Mouse (Mus musculus) lung, embryonic 16.5 days (tissue): ENCODE results near the gene Slc9a2. TPM values are rescaled to one million over a fixed set of nuclear protein-coding genes. Genes with fewer than 3 reads are reported as not detected.

Experiments
- ATAC-seq: fragments of 200-750 bp; cut with Nextera tagmentation; 2 replicates; pipeline ENCODE4 v1.8.0; 2017; ENCODE audit warnings: low read depth, mild to moderate bottlenecking, moderate library complexity
- H3K27ac ChIP-seq: fragments of 300-500 bp; sonication (generic); 2 replicates; pipeline ENCODE4 v1.5.1; 2014; ENCODE audit warnings: mild to moderate bottlenecking, control low read depth, low read length
- H3K27me3 ChIP-seq: fragments of 300-500 bp; sonication (generic); 2 replicates; pipeline ENCODE4 v1.6.1; 2014; ENCODE audit warnings: low read depth, low read length, mixed read lengths; ENCODE audit not compliant: control insufficient read depth, insufficient read depth
- H3K36me3 ChIP-seq: fragments of 300-500 bp; sonication (generic); 2 replicates; pipeline ENCODE4 v1.6.1; 2014; ENCODE audit warnings: low read length; ENCODE audit not compliant: control insufficient read depth, insufficient read depth
- H3K4me1 ChIP-seq: fragments of 300-500 bp; sonication (generic); replicated peaks from 2 replicates; pipeline ENCODE4 v1.6.1; 2014; ENCODE audit warnings: low read length, mixed read lengths; ENCODE audit not compliant: control insufficient read depth, insufficient read depth
- H3K4me2 ChIP-seq: fragments of 300-500 bp; sonication (generic); 2 replicates; pipeline ENCODE4 v1.6.1; 2014; ENCODE audit warnings: low read depth, low read length, control low read depth
- H3K4me3 ChIP-seq: fragments of 300-500 bp; sonication (generic); 2 replicates; pipeline ENCODE4 v1.5.1; 2014; ENCODE audit warnings: mild to moderate bottlenecking, low read length, control low read depth
- H3K9ac ChIP-seq: fragments of 300-500 bp; sonication (generic); 2 replicates; pipeline ENCODE4 v1.6.1; 2014; ENCODE audit warnings: low read length, control low read depth
- H3K9me3 ChIP-seq: fragments of 300-500 bp; sonication (generic); 2 replicates; pipeline ENCODE4 v1.6.1; 2016; ENCODE audit warnings: low read length; ENCODE audit not compliant: control insufficient read depth
- WGBS: fragments of 180-500 bp; shearing (Covaris S2); extraction: QIAGEN DNeasy Blood & Tissue Kit; methylation state at CpG from one replicate; pipeline ENCODE4 v1.1.7; 2014; 5-methylcytosine and 5-hydroxymethylcytosine counted together
- polyA plus RNA-seq: library from polyadenylated mRNA; unstranded; fragments of >200 nt; fragmentation: Nextera tagmentation; extraction: Ambion mirVana; gene quantifications from 2 replicates; pipeline ENCODE4 v1.2.1, GENCODE M21; 2015

Gene Slc9a2
- polyA plus RNA-seq, 1 experiment from 2014 or later: 0.20 TPM

DNA sequence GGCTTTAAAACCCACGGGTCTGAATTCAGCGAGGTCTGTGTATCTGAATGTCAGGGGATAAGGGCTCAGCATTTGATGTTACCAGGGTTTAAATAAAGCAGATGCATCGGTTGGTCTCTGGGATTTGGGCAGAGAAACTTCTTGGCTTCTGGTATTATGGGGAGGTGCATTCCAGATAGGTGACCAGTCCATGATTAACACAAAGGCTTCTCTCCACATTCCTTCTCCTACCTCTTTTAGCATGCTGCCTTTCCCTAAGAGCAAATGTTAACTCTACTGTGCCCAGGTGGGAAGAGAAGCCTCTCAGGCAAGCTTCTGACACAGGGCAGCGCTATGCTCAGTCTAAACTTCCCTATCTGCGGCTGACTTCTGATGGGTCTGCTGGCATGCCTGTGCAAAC is 92.9 kb downstream of the Slc9a2 start:
- no peak for ATAC-seq
- Histone ChIP-seq H3K27ac (no peak overlapping the region), H3K4me3 (no peak overlapping the region), H3K27me3 (no peaks in the 10 kb centered on the region), H3K4me2 (no peak overlapping the region), H3K36me3 (no peaks in the 10 kb centered on the region), H3K4me1 (no peaks in the 10 kb centered on the region), H3K9ac (no peak overlapping the region), H3K9me3 (no peaks in the 10 kb centered on the region)
- WGBS: 72% methylated on average over 5 of the region's 5 CpGs

DNA sequence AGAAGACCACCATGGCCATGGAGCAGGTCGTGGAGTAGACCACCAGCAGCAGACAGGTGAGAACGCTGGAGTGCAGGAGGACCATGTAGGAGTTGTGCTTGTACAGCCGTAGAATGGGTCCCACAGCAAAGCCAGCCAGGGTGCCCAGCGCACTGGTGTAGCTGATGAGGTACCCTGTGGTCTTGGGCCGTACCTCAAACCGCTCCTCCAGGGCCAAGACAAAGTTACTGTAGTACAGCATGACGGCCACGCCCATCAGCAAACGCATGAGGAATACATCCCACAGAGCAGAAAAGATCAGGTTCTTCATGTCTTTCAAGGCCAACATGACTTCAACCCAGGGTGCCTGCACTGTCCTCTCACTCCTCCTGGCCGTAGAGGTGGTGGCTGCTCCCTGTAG is 93.7 kb downstream of the Slc9a2 start:
- WGBS: 95% methylated on average over 10 of the region's 10 CpGs
- ATAC-seq: no peak
- no peaks in the 10 kb centered on the region for H3K4me1 ChIP-seq

DNA sequence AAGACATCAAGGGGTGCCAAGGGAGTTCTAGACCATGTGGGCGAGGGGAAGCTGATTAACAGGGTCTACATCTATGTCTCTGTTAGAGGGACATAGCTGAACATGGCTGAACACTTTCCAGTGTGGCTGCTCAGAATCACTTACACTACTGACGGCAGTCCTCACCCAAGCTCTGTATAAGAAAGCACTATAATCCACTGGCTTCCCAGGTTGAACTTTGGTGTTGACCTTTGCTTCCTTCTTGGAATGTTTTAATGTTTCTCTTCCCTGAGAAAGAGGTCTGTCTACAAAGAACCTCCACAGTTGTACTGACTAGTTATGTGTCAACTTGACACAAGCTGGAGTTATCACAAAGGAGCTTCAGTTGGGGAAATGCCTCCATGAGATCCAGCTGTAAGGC is 95.7 kb downstream of the Slc9a2 start:
- Histone ChIP-seq H3K36me3 (peaks cover 11% of the 10 kb centered on the region; the same call in 1 of the 2 replicates), H3K4me2 (no peak overlapping the region), H3K4me3 (no peak overlapping the region), H3K27me3 (no peaks in the 10 kb centered on the region), H3K27ac (no peak overlapping the region), H3K4me1 (no peaks in the 10 kb centered on the region), H3K9me3 (0 out of 2 replicates have a peak, but pooled peaks cover 2% of the 10 kb centered on the region), H3K9ac (no peak overlapping the region)
- no peak for ATAC-seq
- 72% methylated on average over 2 of the region's 2 CpGs for WGBS

More for the DNA sequence above, 93.7 kb downstream of the Slc9a2 start:
- no peaks in the 10 kb centered on the region for H3K27me3 ChIP-seq
- H3K27ac ChIP-seq: no peak overlapping the region
- no peak overlapping the region for H3K4me2 ChIP-seq
- peaks cover 6% of the 10 kb centered on the region; the same call in 1 of the 2 replicates for H3K36me3 ChIP-seq
- no peak overlapping the region for H3K9ac ChIP-seq
- 0 out of 2 replicates have a peak, but pooled peaks cover 2% of the 10 kb centered on the region for H3K9me3 ChIP-seq
- H3K4me3 ChIP-seq: no peak overlapping the region

DNA sequence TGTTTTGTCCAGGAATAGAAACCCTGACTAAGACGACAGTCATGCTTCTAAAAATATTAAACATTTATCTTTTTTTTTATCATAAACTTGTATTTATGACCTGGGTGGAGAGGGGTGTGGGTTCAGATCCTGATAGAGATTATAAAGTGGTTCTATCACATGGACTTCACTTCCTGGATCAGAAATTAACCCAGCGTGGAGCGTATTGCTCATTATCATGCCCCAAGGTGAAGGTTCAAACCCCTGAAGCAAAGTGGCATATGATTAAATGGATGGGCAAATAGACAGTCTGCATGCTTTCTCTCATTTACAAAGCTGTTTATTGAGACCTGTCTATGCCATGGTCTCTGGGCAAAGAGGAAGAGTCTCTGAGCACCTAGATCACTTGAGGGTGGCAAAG is 96.4 kb downstream of the Slc9a2 start:
- H3K27me3 ChIP-seq: no peaks in the 10 kb centered on the region
- WGBS: 74% methylated on average over 3 of the region's 3 CpGs
- no peaks in the 10 kb centered on the region for H3K4me1 ChIP-seq
- no peak overlapping the region for H3K4me2 ChIP-seq
- H3K4me3 ChIP-seq: no peak overlapping the region
- H3K9ac ChIP-seq: no peak overlapping the region
- H3K27ac ChIP-seq: no peak overlapping the region
- H3K9me3 ChIP-seq: 0 out of 2 replicates have a peak, but pooled peaks cover 2% of the 10 kb centered on the region
- no peak for ATAC-seq
- H3K36me3 ChIP-seq: peaks cover 11% of the 10 kb centered on the region; the same call in 1 of the 2 replicates

DNA sequence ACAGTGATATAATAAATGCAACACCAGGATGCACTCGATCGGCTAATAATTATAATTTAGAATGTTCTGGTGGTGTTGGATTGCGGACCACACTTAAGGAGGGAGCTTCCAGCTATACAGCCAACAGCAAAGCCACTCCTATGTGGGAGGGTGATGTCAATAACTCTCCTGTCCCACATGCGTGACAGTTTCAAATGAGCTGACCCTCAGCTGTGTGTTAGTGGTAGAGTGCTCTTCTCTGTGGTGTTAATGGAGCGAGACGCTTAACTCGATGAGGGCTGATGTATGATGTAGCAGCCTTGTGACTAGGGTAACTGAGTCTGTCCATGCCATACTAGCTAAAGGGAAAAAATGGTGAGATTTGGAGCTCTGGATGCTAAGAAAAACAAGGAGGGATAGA is 103.1 kb downstream of the Slc9a2 start:
- Histone ChIP-seq H3K36me3 (peaks cover 12% of the 10 kb centered on the region; the same call in 1 of the 2 replicates), H3K27ac (no peak overlapping the region)
- 95% methylated on average over 7 of the region's 7 CpGs for whole genome bisulfite sequencing

DNA sequence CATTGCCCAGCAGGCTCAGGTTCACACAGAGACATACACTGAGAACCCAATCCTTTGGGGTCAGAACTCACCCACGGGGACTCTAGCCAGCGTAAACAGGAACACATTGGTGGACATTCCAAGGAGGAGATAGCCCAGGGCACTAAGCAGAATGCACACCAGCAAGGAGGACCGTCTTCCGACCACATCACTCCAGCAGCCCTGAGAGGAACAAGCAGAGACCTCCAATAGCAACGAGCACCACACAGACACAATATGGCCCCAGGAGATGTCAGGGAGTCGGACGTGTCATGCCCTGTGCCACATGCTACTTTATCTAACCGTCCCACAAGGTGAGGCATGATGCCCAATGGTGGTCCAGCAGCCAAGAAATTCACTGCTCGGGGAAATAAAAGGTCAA is 103.9 kb downstream of the Slc9a2 start:
- 88% methylated on average over 9 of the region's 9 CpGs for WGBS
- H3K9me3 ChIP-seq: no peaks in the 10 kb centered on the region
- peaks cover 6% of the 10 kb centered on the region; the same call in 1 of the 2 replicates for H3K36me3 ChIP-seq

More for the DNA sequence above, 103.1 kb downstream of the Slc9a2 start:
- ATAC-seq: no peak
- no peak overlapping the region for H3K4me2 ChIP-seq
- H3K9ac ChIP-seq: no peak overlapping the region
- H3K9me3 ChIP-seq: 0 out of 2 replicates have a peak, but pooled peaks cover 2% of the 10 kb centered on the region
- H3K27me3 ChIP-seq: no peaks in the 10 kb centered on the region
- no peaks in the 10 kb centered on the region for H3K4me1 ChIP-seq
- H3K4me3 ChIP-seq: no peak overlapping the region

DNA sequence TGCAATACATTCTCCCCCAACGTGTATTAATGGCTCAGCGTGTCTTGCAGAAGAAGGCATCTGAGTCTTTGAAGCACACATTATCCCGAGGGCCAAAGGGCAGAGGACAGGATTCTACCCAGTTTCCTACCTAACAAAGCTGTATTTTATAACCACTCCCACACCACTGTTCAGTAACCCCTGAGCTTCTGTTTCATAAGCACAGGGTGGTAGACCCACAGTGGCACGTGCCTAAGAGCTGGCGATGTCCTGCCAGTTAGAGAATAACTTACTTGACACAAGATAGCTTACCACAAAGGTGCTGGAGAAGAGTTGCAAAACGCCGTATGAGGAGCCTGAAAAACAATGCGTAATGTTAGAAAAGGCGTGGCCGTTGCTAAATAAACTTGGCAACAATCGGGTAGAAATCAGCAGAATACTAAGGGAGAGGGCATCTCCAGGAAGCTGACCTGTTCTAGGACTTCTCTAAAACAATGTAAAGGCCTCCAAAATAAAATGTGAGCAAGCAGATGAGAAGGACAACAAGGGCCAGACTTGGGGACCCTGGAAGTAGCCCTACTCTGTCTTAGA is 105.6 kb downstream of the Slc9a2 start:
- no peak overlapping the region for H3K4me3 ChIP-seq
- H3K27ac ChIP-seq: no peak overlapping the region
- no peaks in the 10 kb centered on the region for H3K27me3 ChIP-seq
- H3K36me3 ChIP-seq: 0 out of 2 replicates have a peak, but pooled peaks cover 2% of the 10 kb centered on the region
- WGBS: 76% methylated on average over 11 of the region's 11 CpGs
- no peak overlapping the region for H3K4me2 ChIP-seq
- H3K9ac ChIP-seq: no peak overlapping the region
- no peaks in the 10 kb centered on the region; the same call in 1 of the 2 replicates for H3K4me1 ChIP-seq
- no peaks in the 10 kb centered on the region for H3K9me3 ChIP-seq
- ATAC-seq: no peak

More for the DNA sequence above, 103.9 kb downstream of the Slc9a2 start:
- Histone ChIP-seq H3K9ac (no peak overlapping the region), H3K27ac (no peak overlapping the region), H3K4me1 (no peaks in the 10 kb centered on the region), H3K4me2 (no peak overlapping the region), H3K27me3 (no peaks in the 10 kb centered on the region), H3K4me3 (no peak overlapping the region)
- ATAC-seq: no peak

DNA sequence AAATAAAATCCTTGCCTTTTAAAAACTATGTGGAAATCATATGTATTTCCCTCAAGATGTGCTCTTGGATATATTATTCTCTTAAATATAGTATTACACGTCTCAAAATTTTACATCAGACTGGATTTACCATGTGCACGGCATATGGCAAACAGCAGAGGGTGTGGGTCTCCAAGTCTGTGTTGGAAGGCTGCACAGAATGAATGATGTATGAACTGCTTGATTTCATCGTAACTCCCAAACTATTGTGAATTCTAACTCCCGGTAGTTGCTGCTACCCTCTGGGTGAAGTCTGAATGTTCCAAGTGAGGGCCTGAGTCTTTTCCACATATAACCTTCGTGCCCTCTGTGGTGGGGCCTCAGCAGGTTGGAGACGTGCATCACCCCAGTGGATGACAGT is 108.6 kb downstream of the Slc9a2 start:
- Histone ChIP-seq H3K27ac (no peak overlapping the region), H3K4me2 (no peak overlapping the region), H3K4me3 (no peak overlapping the region), H3K27me3 (no peaks in the 10 kb centered on the region), H3K9ac (no peak overlapping the region), H3K36me3 (no peaks in the 10 kb centered on the region), H3K4me1 (no peaks in the 10 kb centered on the region; the same call in 1 of the 2 replicates), H3K9me3 (no peaks in the 10 kb centered on the region)
- no peak for ATAC-seq
- WGBS: 70% methylated on average over 6 of the region's 6 CpGs

DNA sequence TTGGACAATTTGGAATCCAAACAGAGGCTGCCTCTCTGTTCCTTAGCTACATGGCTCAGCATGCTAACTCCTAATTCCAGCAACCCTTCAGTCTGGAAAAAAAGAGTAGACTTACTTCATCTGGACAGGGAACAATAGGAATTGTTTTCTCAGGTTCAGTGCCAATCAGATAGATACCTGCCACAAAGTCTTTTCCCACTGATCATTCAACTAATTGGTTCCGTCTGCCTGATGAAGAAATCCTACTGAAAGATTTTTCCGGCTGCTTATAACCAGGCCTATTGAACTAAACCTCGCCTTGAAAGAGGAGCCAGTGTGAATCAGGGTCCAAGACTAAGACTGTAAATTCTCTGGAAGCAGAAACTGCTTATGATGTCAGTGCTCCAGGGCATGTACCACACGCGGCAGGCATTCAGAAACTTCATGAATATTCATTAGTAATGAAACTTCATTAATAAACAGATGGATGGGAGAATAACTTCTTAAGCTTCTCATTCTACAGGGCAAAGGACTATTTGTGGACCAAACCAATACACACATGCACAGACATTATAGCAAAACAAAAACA is 109.4 kb downstream of the Slc9a2 start:
- H3K4me1 ChIP-seq: no peaks in the 10 kb centered on the region; the same call in 1 of the 2 replicates
- ATAC-seq: no peak

More for the DNA sequence above, 109.4 kb downstream of the Slc9a2 start:
- 48% methylated on average over 5 of the region's 5 CpGs for WGBS
- Histone ChIP-seq H3K9ac (peak overlapping the region; percentile 70), H3K27ac (no peak overlapping the region), H3K9me3 (no peaks in the 10 kb centered on the region), H3K4me2 (peak overlapping the region; percentile 79), H3K4me3 (peak overlapping the region; percentile 75), H3K27me3 (no peaks in the 10 kb centered on the region), H3K36me3 (no peaks in the 10 kb centered on the region)
